Mouse (Mus musculus) intestine, postnatal 0 days (tissue): ENCODE measurements around the gene Tsen34. TPM values are rescaled to one million over a fixed set of nuclear protein-coding genes. Genes with fewer than 3 reads are reported as not detected.
"Not testable (repeated sequence)": the region's sequence is repeated elsewhere in the genome, so short reads cannot be mapped to it uniquely, and the experiment has no call there.

Experiments
- ATAC-seq: fragments of 200-750 bp; cut with Nextera tagmentation; 2 replicates; pipeline ENCODE4 v1.8.0; 2017; ENCODE audit warnings: mild to moderate bottlenecking, moderate TSS enrichment, moderate library complexity
- H3K27ac ChIP-seq: fragments of 300-500 bp; sonication (generic); 2 replicates; pipeline ENCODE4 v1.5.1; 2014; ENCODE audit warnings: mild to moderate bottlenecking, low read depth, low read length, moderate library complexity
- H3K27me3 ChIP-seq: fragments of 300-500 bp; sonication (generic); replicated peaks from 2 replicates; pipeline ENCODE4 v1.6.1; 2014; ENCODE audit warnings: low read length, mixed read lengths; ENCODE audit not compliant: control insufficient read depth, insufficient read depth
- H3K36me3 ChIP-seq: fragments of 300-500 bp; sonication (generic); 2 replicates; pipeline ENCODE4 v1.6.1; 2014; ENCODE audit warnings: mild to moderate bottlenecking, moderate library complexity; ENCODE audit not compliant: control insufficient read depth, insufficient read depth
- H3K4me1 ChIP-seq: fragments of 300-500 bp; sonication (generic); replicated peaks from 2 replicates; pipeline ENCODE4 v1.6.1; 2014; ENCODE audit warnings: antibody characterized with exemption, low read length, mixed read lengths; ENCODE audit not compliant: control insufficient read depth, insufficient read depth
- H3K4me2 ChIP-seq: fragments of 300-500 bp; sonication (generic); replicated peaks from 2 replicates; pipeline ENCODE4 v1.6.1; 2014; ENCODE audit warnings: low read depth, mild to moderate bottlenecking, moderate library complexity
- H3K4me3 ChIP-seq: fragments of 300-500 bp; sonication (generic); 2 replicates; pipeline ENCODE4 v1.5.1; 2014; ENCODE audit warnings: low read depth, low read length
- H3K9ac ChIP-seq: fragments of 300-500 bp; sonication (generic); 2 replicates; pipeline ENCODE4 v1.6.1; 2014; ENCODE audit warnings: mild to moderate bottlenecking, low read depth, low read length
- H3K9me3 ChIP-seq: fragments of 300-500 bp; sonication (generic); 2 replicates; pipeline ENCODE4 v1.6.1; 2016; ENCODE audit warnings: mixed run types; ENCODE audit not compliant: control insufficient read depth
- CTCF ChIP-seq: sonication (generic); IDR thresholded peaks from 2 replicates; pipeline ENCODE4 v1.5.1; 2016; ENCODE audit warnings: low read depth, mild to moderate bottlenecking, control low read depth, antibody characterized with exemption, moderate library complexity
- WGBS: fragments of 180-500 bp; shearing (Covaris S2); extraction: QIAGEN DNeasy Blood & Tissue Kit; methylation state at CpG from one replicate; pipeline ENCODE4 v1.1.7; 2014; 5-methylcytosine and 5-hydroxymethylcytosine counted together
- microRNA-seq: library from miRNA; unstranded; fragments of <30 nt; microRNA quantifications from one replicate; pipeline ENCODE4, GENCODE M21; 2016
- polyA plus RNA-seq: library from polyadenylated mRNA; unstranded; fragments of >200 nt; fragmentation: Nextera tagmentation; extraction: Ambion mirVana; gene quantifications from 2 replicates; pipeline ENCODE4 v1.2.1, GENCODE M21; 2015

Gene Tsen34
- polyA plus RNA-seq, 1 experiment from 2014 or later: 129 TPM

GRCm38 (mm10) chr7:3715249-3715648 lies 22.6 kb downstream of the Tsen34 start:
- no peaks in the 10 kb centered on the region for H3K27me3 ChIP-seq
- no peak overlapping the region for H3K4me3 ChIP-seq
- no peaks in the 10 kb centered on the region for H3K4me1 ChIP-seq
- no peak for TF ChIP-seq CTCF
- H3K4me2 ChIP-seq: no peak overlapping the region
- WGBS: 25% methylated on average over 1 of the region's 1 CpGs
- H3K9ac ChIP-seq: no peak overlapping the region
- no peak overlapping the region for H3K27ac ChIP-seq
- ATAC-seq: no peak
- H3K36me3 ChIP-seq: no peaks in the 10 kb centered on the region
- no peaks in the 10 kb centered on the region for H3K9me3 ChIP-seq

- not testable (repeated sequence) for H3K9me3 ChIP-seq, H3K4me1 ChIP-seq, H3K4me3 ChIP-seq, H3K27me3 ChIP-seq, ATAC-seq, H3K4me2 ChIP-seq, H3K36me3 ChIP-seq, H3K27ac ChIP-seq, H3K9ac ChIP-seq
- WGBS: no CpG with 5 or more reads among the region's 3 CpGs
These were observed 27.6 kb downstream of the Tsen34 start, which contains the start of gene Pirb for GRCm38 (mm10) chr7:3720268-3720667. Gene Pirb, minus strand, starts transcription at chr7:3720391.

GRCm38 (mm10) chr7:3725459-3725858 lies 32.8 kb downstream of the Tsen34 start:
- not testable (repeated sequence) for H3K9me3 ChIP-seq, H3K9ac ChIP-seq, H3K27ac ChIP-seq, H3K36me3 ChIP-seq, H3K4me1 ChIP-seq, H3K27me3 ChIP-seq, H3K4me2 ChIP-seq, ATAC-seq, H3K4me3 ChIP-seq

GRCm38 (mm10) chr7:3732675-3733074 lies 40.0 kb downstream of the Tsen34 start:
- not testable (repeated sequence) for H3K4me2 ChIP-seq, H3K9ac ChIP-seq, H3K4me3 ChIP-seq, H3K4me1 ChIP-seq, H3K27ac ChIP-seq, ATAC-seq, H3K9me3 ChIP-seq, H3K27me3 ChIP-seq, H3K36me3 ChIP-seq
- no CpG with 5 or more reads among the region's 1 CpGs for WGBS

Small RNA genes within 50 kb of the gene (microRNA-seq; reads per million reads assigned to microRNA genes)
- gene Mir3572: 4.9 reads per million, percentile 12 among the genes with 10 or more reads in this experiment

Other genes with a start within 250 kb of the Tsen34 start
- not detected in 2 replicates for gene Tarm1, start 190.2 kb upstream of the Tsen34 start, polyA plus RNA-seq
- gene Oscar, start 76.7 kb upstream of the Tsen34 start, polyA plus RNA-seq: 0.08 and 0.13 TPM in 2 replicates
- 703 and 717 TPM in 2 replicates for gene Ndufa3, start 75.5 kb upstream of the Tsen34 start, polyA plus RNA-seq
- 12.2 and 12.8 TPM in 2 replicates for gene Tfpt, start 62.9 kb upstream of the Tsen34 start, polyA plus RNA-seq
- 27.8 and 29.8 TPM in 2 replicates for gene Prpf31, start 62.9 kb upstream of the Tsen34 start, polyA plus RNA-seq
- 19.9 and 20.8 TPM in 2 replicates for gene Cnot3, start 47.6 kb upstream of the Tsen34 start, polyA plus RNA-seq
- 10.1 and 11.2 TPM in 2 replicates for gene Leng1, start 27.0 kb upstream of the Tsen34 start, polyA plus RNA-seq
- gene Tmc4, start 15.3 kb upstream of the Tsen34 start, polyA plus RNA-seq: 100 TPM in 2 replicates
- gene Mboat7, start 660 bp downstream of the Tsen34 start, polyA plus RNA-seq: 28.4 and 29.6 TPM in 2 replicates
- gene Rps9, start 11.1 kb downstream of the Tsen34 start, polyA plus RNA-seq: 791 and 834 TPM in 2 replicates
- gene Pirb, start 27.5 kb downstream of the Tsen34 start, polyA plus RNA-seq: 0.69 and 0.77 TPM in 2 replicates
- not detected in 2 replicates for gene Gm15448, start 132.8 kb downstream of the Tsen34 start, polyA plus RNA-seq
- gene Pira2, start 152.2 kb downstream of the Tsen34 start, polyA plus RNA-seq: 0.17 and 0.20 TPM in 2 replicates
- gene Gm14548, start 205.3 kb downstream of the Tsen34 start, polyA plus RNA-seq: not detected in 2 replicates
- not detected in 2 replicates for gene Lilra6, start 222.6 kb downstream of the Tsen34 start, polyA plus RNA-seq